ENCODE assay signal across 8 mouse cellular contexts in genomic region chr9:114389905-114390748, GRCm38 (mm10). TPM values are rescaled to one million over a fixed set of nuclear protein-coding genes. Genes with fewer than 3 reads are reported as not detected.
DNase-seq lines count a peak whose midpoint lies in the region; ATAC-seq lines count a peak whose summit lies in the region.

Gene Crtap (minus strand): TSS chr9:114390675.

- peak within 1 kb of the TSS; percentile 62 for H3K27ac ChIP-seq in hindbrain, embryonic 16.5 days (ENCODE audit: low read depth, low read length)
- peak within 1 kb of the TSS; percentile 94 for H3K27ac ChIP-seq in limb, embryonic 12.5 days
- peak within 1 kb of the TSS; percentile 39; the same call in 1 of the 2 replicates for H3K27ac ChIP-seq in midbrain, embryonic 12.5 days (replicated peaks)

- H3K9ac ChIP-seq in hindbrain, embryonic 16.5 days (ENCODE audit: low read depth, low read length): peak within 1 kb of the TSS; percentile 83
- peak within 1 kb of the TSS; percentile 83 for H3K9ac ChIP-seq in limb, embryonic 12.5 days (replicated peaks)
- H3K9ac ChIP-seq in midbrain, embryonic 12.5 days (replicated peaks): peak within 1 kb of the TSS; percentile 72

- no peaks in the 10 kb centered on the region for H3K9me3 ChIP-seq in hindbrain, embryonic 16.5 days (ENCODE audit: control insufficient read depth, low read length)
- H3K9me3 ChIP-seq in limb, embryonic 12.5 days: no peaks in the 10 kb centered on the region
- no peaks in the 10 kb centered on the region for H3K9me3 ChIP-seq in midbrain, embryonic 12.5 days

- H3K4me2 ChIP-seq in hindbrain, embryonic 16.5 days (ENCODE audit: low read length): peak within 1 kb of the TSS; percentile 83
- peak within 1 kb of the TSS; percentile 77 for H3K4me2 ChIP-seq in limb, embryonic 12.5 days
- H3K4me2 ChIP-seq in midbrain, embryonic 12.5 days (replicated peaks): peak within 1 kb of the TSS; percentile 94

- no peaks in the 10 kb centered on the region for H3K27me3 ChIP-seq in hindbrain, embryonic 16.5 days (replicated peaks; ENCODE audit: control insufficient read depth, insufficient read depth, low read length)
- no peaks in the 10 kb centered on the region for H3K27me3 ChIP-seq in limb, embryonic 12.5 days
- H3K27me3 ChIP-seq in midbrain, embryonic 12.5 days: no peaks in the 10 kb centered on the region; the same call in 1 of the 2 replicates

- peak; percentile 74 for ATAC-seq in hindbrain, embryonic 16.5 days
- peak; percentile 82 for ATAC-seq in limb, embryonic 12.5 days (ENCODE audit: insufficient number of reproducible peaks, insufficient read depth, low FRiP score, low TSS enrichment, low read depth)
- ATAC-seq in midbrain, embryonic 12.5 days (ENCODE audit: low FRiP score, low read depth): peak; percentile 83

- WGBS in hindbrain, embryonic 16.5 days: under 1% methylated on average over 84 of the region's 96 CpGs
- WGBS in limb, embryonic 12.5 days: 1% methylated on average over 94 of the region's 96 CpGs
- under 1% methylated on average over 89 of the region's 96 CpGs for WGBS in midbrain, embryonic 12.5 days

- H3K4me1 ChIP-seq in hindbrain, embryonic 16.5 days (ENCODE audit: control insufficient read depth, insufficient read depth, low read depth, low read length): peaks cover 7% of the 10 kb centered on the region; the same call in 1 of the 2 replicates
- H3K4me1 ChIP-seq in limb, embryonic 12.5 days (replicated peaks): peaks cover 17% of the 10 kb centered on the region
- H3K4me1 ChIP-seq in midbrain, embryonic 12.5 days: no peaks in the 10 kb centered on the region; the same call in 1 of the 2 replicates

- peak within 1 kb of the TSS; percentile 62 for H3K4me3 ChIP-seq in hindbrain, embryonic 16.5 days (ENCODE audit: low read length)
- H3K4me3 ChIP-seq in limb, embryonic 12.5 days (replicated peaks): peak within 1 kb of the TSS; percentile 85
- peak within 1 kb of the TSS; percentile 77 for H3K4me3 ChIP-seq in midbrain, embryonic 12.5 days

- no peaks in the 10 kb centered on the region for H3K36me3 ChIP-seq in hindbrain, embryonic 16.5 days (ENCODE audit: control insufficient read depth, insufficient read depth, low read length)
- peaks cover 14% of the 10 kb centered on the region; the same call in 1 of the 2 replicates for H3K36me3 ChIP-seq in limb, embryonic 12.5 days
- H3K36me3 ChIP-seq in midbrain, embryonic 12.5 days: no peaks in the 10 kb centered on the region

- DNase-seq in spleen, adult 18-20 months: peak; percentile 52 to 68
- DNase-seq in spleen, adult 12 weeks (ENCODE audit: low spot score): no peak
- peak; percentile 61 to 72 for DNase-seq in cerebellum, postnatal 25 days
- DNase-seq in gastrocnemius, postnatal 10 days: peak; percentile 62
- peak; percentile 65 to 66 for DNase-seq in spleen, postnatal 36 days (ENCODE audit: low spot score in 2 of 2)

RNA-seq across cellular contexts. Expression of gene Crtap, which starts in this region (rescaled TPM):
- total RNA-seq in gastrocnemius, postnatal 10 days (2021): 10 to 100 TPM; 68.2 to 81.9 TPM
- 31.5 and 34.6 TPM in 2 replicates for polyA plus RNA-seq in hindbrain, embryonic 16.5 days (2015; fragmentation: Nextera tagmentation; extraction: Ambion mirVana)
- polyA plus RNA-seq in limb, embryonic 12.5 days (2016; fragmentation: Nextera tagmentation; extraction: Ambion mirVana): 89.0 and 92.9 TPM in 2 replicates
- polyA plus RNA-seq in midbrain, embryonic 12.5 days (2016; fragmentation: Nextera tagmentation; extraction: Ambion mirVana): 40.0 and 48.3 TPM in 2 replicates

Comparison
In these comparisons a context has a peak if more than half of its experiments do, and no peak if none do; other contexts are left out.
1. H3K27ac ChIP-seq: peak in every context shown above with its lines; median percentile 94 in limb, embryonic 12.5 days; 62 in hindbrain, embryonic 16.5 days; 39 in midbrain, embryonic 12.5 days.